Mouse (Mus musculus): ENCODE results near the gene Gpank1.

- TF ChIP-seq GATA1 (IDR thresholded peaks at IDR 0.05; ENCODE audit: low read length) (no peak), TAL1 (IDR thresholded peaks at IDR 0.05; ENCODE audit: low read length) (no peak)
Observed at GRCm38 (mm10) chr17:35106522-35106921, 14.7 kb upstream of the Gpank1 start.

Measured in erythroblast, embryonic 14.5 days (primary cell).